ENCODE assay signal across 8 mouse cellular contexts in genomic region chr2:25271827-25272511, GRCm38 (mm10). TPM values are rescaled to one million over a fixed set of nuclear protein-coding genes. Genes with fewer than 3 reads are reported as not detected.
DNase-seq lines count a peak whose midpoint lies in the region; ATAC-seq and TF ChIP-seq lines count a peak whose summit lies in the region.

TSS of gene Ssna1 (minus strand) at chr2:25272438.
TSS of gene Anapc2 (plus strand) at chr2:25272478.

- peak within 1 kb of the TSS; percentile 81 for H3K9ac ChIP-seq in lung, postnatal 0 days (replicated peaks; ENCODE audit: low read depth)

- H3K27ac ChIP-seq in hindbrain, embryonic 10.5 days, result peak within 1 kb of the TSS; percentile 91
- H3K27ac ChIP-seq in lung, postnatal 0 days (ENCODE audit: low read length), result peak within 1 kb of the TSS; percentile 93

- peak; percentile 83 for ATAC-seq in frontal cortex, adult (ENCODE audit: low TSS enrichment)
- ATAC-seq in lung, postnatal 0 days, result peak; percentile 99

- peak; percentile 97 for DNase-seq in MN1 (ENCODE audit: low spot score)
- peak; percentile 97 for DNase-seq in cerebellum, adult 9-10 months
- DNase-seq in hindbrain, embryonic 10.5 days (ENCODE audit: low spot score), result peak; percentile 99
- DNase-seq in layer of hippocampus, adult 9-11 months, result peak; percentile 97
- peak; percentile 98 for DNase-seq in lung, postnatal 0 days (ENCODE audit: low spot score)
- peak; percentile 99 for DNase-seq in ovary, postnatal 14 days (ENCODE audit: low spot score)
- DNase-seq in thymus, postnatal 14 days, result peak; percentile 97

- H3K9me3 ChIP-seq in hindbrain, embryonic 10.5 days, result no peaks in the 10 kb centered on the region
- H3K9me3 ChIP-seq in lung, postnatal 0 days (ENCODE audit: low read length), result no peaks in the 10 kb centered on the region

- no peak for TF ChIP-seq EP300 in lung, postnatal 0 days (IDR thresholded peaks at IDR 0.05)

- TF ChIP-seq CTCF in lung, postnatal 0 days (IDR thresholded peaks at IDR 0.05), result peak; percentile 68

- H3K4me1 ChIP-seq in hindbrain, embryonic 10.5 days (replicated peaks), result peaks cover 41% of the 10 kb centered on the region
- peaks cover 21% of the 10 kb centered on the region; the same call in 1 of the 2 replicates for H3K4me1 ChIP-seq in lung, postnatal 0 days (ENCODE audit: insufficient read depth, low read depth, low read length)

- H3K4me2 ChIP-seq in lung, postnatal 0 days (replicated peaks; ENCODE audit: low read depth, low read length), result peak within 1 kb of the TSS; percentile 88

- H3K4me3 ChIP-seq in hindbrain, embryonic 10.5 days, result peak within 1 kb of the TSS; percentile 91
- H3K4me3 ChIP-seq in lung, postnatal 0 days (ENCODE audit: low read depth, low read length), result peak within 1 kb of the TSS; percentile 56

- H3K27me3 ChIP-seq in hindbrain, embryonic 10.5 days (ENCODE audit: insufficient read depth, poor library complexity, severe bottlenecking), result no peaks in the 10 kb centered on the region
- no peaks in the 10 kb centered on the region for H3K27me3 ChIP-seq in lung, postnatal 0 days (replicated peaks; ENCODE audit: insufficient read depth, low read length)

- WGBS in hindbrain, embryonic 10.5 days, result under 1% methylated on average over 55 of the region's 55 CpGs
- WGBS in lung, postnatal 0 days, result 0% methylated on average over 54 of the region's 55 CpGs

- H3K36me3 ChIP-seq in hindbrain, embryonic 10.5 days, result peaks cover 74% of the 10 kb centered on the region
- H3K36me3 ChIP-seq in lung, postnatal 0 days (ENCODE audit: insufficient read depth, low read length), result peaks cover 14% of the 10 kb centered on the region; the same call in 1 of the 2 replicates

RNA-seq across cellular contexts. Expression of gene Ssna1, which starts in this region (rescaled TPM):
- polyA plus RNA-seq in hindbrain, embryonic 10.5 days (2016; fragmentation: Nextera tagmentation; extraction: Ambion mirVana), result 248 and 259 TPM in 2 replicates
- 146 and 173 TPM in 2 replicates for polyA plus RNA-seq in lung, postnatal 0 days (2015; fragmentation: Nextera tagmentation; extraction: Ambion mirVana)

RNA-seq across cellular contexts. Expression of gene Anapc2, which starts in this region (rescaled TPM):
- 150 and 156 TPM in 2 replicates for polyA plus RNA-seq in hindbrain, embryonic 10.5 days (2016; fragmentation: Nextera tagmentation; extraction: Ambion mirVana)
- 88.4 and 89.0 TPM in 2 replicates for polyA plus RNA-seq in lung, postnatal 0 days (2015; fragmentation: Nextera tagmentation; extraction: Ambion mirVana)

Comparison
In these comparisons a context has a peak if more than half of its experiments do, and no peak if none do; other contexts are left out.
1. Peak in every context shown above with its lines: DNase-seq, ATAC-seq, H3K4me3 ChIP-seq and H3K27ac ChIP-seq.